Mouse (Mus musculus) right cerebral cortex, postnatal 25 days (tissue): ENCODE measurements at regions not wholly inside any gene's neighbourhood (a gene's known extent, or its start where the extent isn't known, plus 50 kb on each side); places are given as distances from the start of the nearest gene placed in this dataset.

Source experiments
- DNase-seq: peaks from one replicate; pipeline ENCODE4 v3.0.0; 2022

DNA sequence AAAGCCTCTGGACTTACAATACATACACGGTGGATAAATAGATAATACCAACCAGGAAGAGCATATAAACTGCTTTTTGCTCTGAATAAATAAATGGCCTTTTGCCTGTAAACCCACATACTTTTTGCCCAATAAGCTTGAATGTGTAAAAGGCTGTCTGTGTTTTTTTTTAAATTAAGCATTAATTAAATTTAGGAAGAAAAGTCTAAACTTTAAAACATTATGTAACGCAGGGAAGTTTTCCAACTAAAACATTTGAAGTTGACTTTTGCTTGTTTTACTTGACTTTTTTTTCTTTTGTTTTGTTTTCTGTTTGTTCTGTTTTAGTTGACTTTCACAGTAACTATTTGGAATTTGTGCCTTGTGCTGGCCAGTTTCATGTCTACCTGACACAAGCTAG, 60.7 kb upstream of the Gm47985 start:
- no peak for DNase-seq

DNA sequence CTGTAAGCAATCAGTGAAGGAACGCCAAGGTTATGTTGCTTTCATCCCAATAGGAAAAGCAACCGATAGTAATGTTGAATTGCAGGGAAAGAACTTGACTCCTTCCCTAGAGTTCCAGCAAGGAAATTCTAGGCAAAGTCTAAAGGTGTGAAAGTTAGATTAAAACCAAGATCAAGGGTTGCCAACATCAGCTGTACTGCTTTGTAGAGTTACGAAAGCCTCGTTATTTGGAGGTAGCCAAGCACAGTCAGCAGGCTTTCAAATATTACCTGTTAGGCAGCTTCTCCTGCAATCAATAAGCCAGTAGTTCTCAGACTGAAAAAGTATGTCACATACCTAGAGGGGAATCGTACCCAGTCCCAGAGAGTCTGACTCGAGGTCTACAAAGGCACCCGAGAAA, 58.4 kb upstream of the Gm47985 start:
- DNase-seq: no peak

DNA sequence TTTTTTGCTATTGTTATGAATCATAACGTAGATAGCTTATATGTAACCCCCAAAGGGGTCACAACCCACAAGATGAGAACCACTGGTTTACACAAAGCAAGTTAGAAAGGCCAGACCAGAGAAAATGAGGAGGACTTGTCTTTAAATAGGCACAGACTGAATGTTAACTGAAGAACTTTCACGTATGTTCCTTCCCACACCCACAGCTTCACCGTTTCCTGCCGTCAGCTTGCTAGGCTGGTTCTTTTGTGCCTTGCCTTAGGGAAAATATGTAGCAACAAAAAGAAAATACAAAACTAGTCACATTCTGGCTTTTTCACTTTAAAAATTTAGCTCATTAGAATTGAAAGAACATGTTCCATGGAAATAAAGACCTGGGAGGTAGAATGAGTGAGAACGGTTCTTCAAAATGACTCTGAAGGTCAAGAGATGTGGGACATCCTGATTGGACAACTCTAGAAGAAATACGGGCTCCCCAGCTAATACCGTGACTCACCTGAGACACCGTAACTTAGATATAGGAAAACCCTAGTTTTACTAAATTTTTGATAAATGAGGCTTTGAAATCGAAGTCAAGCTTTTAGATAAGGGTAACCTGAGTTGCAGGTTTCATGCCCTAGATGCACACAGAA, 57.2 kb upstream of the Gm47985 start:
- peak; percentile 16 for DNase-seq

DNA sequence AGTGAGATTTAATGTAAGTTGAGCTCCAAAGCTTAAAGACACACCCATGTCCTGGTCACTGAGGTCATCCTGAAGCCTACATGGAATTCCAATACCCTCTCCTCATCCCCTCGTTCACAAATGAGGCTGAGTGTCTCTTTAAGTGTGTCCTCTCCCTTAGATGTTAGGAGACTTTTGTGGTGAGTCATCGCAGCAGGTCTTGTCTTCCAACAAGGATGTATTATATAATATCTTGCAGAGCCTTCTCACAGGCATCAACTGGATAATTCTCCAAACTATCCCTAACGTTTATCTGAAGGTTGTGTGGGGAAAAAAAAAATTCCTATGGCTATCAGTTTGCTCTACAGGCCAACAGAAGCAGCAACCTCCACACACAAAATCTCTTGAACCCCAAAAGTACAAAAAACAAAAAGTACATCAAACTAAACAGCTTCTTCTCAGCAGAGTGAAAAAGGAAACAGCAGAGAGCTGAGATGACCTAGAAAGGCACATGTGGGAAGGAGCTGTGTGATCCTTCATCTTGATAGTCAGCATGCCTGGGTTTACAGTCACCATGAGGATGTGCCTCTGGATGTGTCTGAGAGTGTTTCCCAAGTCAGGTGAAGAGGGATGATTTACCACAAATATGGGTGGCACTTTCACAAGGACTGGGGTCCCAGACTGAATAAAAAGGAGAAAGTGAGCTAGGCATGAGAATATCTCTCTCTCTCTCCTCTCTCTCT, 56.4 kb upstream of the Gm47985 start:
- DNase-seq: peak; percentile 7

DNA sequence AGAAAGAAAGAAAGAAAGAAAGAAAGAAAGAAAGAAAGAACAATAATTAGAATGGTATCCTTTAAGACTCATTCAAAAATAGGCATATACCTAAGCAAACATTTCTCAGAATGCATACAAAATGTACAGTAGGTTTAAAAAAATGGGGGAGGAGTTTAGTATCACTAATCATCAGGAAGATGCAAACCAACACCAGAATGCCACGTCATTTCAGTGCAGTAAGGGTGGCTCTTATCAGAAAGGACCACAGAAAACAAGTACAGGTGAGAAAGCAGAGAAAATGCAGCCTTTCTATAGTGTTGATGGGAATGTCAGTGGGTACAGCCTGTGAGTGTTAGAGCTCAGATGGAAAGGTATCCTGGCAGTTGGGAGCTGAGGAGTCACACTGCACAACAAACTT, 55.6 kb upstream of the Gm47985 start:
- no peak for DNase-seq

DNA sequence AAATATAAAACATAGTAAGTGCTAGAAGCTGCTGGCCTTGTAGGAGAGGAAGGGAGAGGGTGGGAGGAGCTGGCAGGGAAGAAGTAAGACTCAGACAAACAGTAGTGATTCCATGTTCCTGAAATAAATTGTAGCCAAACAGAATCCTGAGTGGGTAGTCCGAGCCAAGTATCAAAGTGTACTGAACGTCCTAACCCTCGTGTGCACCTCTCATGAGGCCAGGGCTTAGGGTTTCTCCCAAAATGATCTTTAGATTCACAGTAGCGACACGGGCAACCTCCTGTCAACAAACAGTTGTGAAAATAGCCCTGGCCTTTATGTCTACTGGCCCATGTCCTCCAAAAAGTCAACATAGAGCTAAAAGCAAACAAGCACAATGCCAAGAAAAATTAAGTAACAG, 54.3 kb upstream of the Gm47985 start:
- DNase-seq: no peak

DNA sequence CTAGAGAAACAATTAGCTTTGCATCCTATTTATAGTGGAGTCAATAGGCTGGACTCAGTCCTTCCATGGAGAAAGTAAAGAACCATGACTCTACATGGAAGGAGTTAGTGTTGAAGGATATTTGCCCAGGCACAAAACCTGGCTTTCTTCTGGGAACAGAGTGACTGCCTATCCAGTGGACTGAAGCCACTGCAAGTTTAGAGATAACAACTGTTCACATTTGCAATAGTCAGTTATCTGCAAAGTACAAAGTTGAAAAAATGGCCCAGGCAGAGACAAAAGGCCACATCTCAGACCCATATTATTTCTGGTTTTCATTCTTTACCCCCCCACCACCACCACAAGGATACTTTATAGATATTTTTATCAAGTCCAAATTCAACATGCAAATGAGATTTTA, 53.4 kb upstream of the Gm47985 start:
- no peak for DNase-seq

DNA sequence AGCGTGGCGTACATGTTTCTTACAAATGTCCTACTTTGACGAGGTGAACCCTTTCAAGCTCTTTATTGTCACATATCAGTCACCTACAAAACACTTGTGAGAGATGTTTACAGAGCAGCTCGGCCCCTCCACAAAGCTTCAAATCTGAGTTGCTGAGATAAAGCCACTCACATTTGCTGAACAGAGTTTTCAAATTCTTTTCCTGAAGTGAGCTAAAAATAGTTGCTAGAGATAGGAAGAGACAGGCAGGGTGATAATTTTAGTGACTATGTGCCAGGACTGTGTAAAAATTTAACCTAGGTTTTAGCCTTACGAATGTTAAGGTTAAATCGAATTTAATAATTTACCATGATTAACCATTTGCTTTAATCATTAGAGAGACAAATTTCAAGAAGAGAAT, 52.3 kb upstream of the Gm47985 start:
- DNase-seq: no peak

DNA sequence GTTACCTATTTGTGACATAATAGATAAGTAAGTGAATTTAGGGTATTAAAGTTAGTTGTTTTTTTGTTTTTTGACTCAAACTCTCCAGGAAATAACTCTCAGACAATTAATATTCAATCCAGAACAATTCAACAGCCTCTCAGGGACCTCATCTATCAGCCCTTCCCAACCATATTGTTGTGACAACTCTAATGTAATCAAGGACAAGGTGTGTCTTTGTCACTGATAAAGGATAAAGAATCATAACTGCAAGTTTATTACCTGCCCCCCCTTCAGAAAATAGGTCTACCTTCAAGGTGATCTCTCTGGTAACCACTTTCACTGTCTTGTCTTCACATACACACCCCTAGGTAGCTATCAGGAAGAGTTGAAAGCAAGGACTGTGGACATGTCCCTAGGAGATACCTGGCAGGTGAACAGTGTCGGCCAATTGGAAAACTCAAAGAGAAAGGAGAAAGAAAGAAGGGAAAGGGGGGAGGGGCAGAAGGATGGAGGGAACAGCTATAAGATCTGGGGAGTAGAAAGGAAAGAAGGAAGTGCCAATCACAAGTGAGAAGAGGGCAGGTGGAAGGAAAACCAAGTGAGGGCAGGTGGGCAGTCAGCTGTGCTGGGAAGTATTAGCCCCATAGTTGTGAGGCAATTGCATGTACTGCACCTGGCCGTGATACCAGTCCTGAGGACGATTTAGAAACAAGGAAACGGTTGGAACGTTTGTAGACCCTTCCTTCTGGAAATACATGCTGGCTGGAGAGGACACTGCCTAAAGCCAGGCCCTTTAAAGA, 51.3 kb upstream of the Gm47985 start:
- no peak for DNase-seq

DNA sequence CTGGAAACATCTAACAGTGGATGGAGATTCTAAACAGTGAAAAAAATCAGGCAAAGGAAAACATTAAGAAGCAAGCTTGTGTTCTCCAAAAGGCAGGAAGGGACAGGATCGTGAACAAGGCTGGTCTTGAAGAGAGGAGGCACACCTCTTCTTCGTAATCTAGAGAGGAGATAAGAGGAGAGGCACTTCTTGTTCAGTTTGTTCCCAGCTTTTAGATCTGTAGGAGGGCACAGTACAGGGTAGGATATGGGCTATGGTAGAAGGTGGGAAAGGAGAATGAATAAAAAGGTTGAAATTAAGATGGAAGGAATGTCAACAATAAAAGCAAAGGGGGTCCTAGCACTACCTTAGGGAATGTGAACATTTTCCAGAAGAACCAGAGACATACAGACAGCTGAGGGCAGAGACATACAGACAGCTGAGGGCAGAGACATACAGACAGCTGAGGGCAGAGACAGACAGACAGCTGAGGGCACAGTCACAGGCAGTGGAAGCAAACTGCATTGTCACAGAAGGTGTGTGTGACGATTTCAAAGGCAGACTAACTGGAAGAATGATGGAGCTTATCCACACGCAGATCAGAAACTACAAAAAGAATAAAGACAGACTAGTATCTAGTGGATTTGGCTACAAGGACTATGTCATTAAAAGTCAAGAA, 50.6 kb upstream of the Gm47985 start:
- DNase-seq: no peak
